Mouse (Mus musculus): ENCODE data around the gene Stil.

Stil gene

GRCm38 (mm10) chr4:115085522-115086095 lies 85.7 kb downstream of the Stil start:
- DNase-seq, result peak; percentile 76 to 79

GRCm38 (mm10) chr4:115086257-115086656 lies 86.3 kb downstream of the Stil start:
- no peak for DNase-seq

GRCm38 (mm10) chr4:115086763-115087415 lies 86.9 kb downstream of the Stil start:
- DNase-seq, result no peak

GRCm38 (mm10) chr4:115088611-115089338 lies 88.8 kb downstream of the Stil start, which contains the start of gene Pdzk1ip1:
Gene Pdzk1ip1 (plus strand): TSS chr4:115088708.
- no peak for DNase-seq

- no peak for DNase-seq
Measured at GRCm38 (mm10) chr4:115090592-115090991, 90.6 kb downstream of the Stil start.

GRCm38 (mm10) chr4:115091806-115092205 lies 91.8 kb downstream of the Stil start:
- no peak for DNase-seq
